Mouse (Mus musculus) urinary bladder, adult 2 months (tissue): ENCODE data around the gene Gpr137. TPM values are rescaled to one million over a fixed set of nuclear protein-coding genes. Genes with fewer than 3 reads are reported as not detected.
"Not testable (repeated sequence)": the region's sequence is repeated elsewhere in the genome, so short reads cannot be mapped to it uniquely, and the experiment has no call there.

ENCODE experiments used
- DNase-seq: peaks from one replicate; pipeline ENCODE4 v3.0.0; 2022; ENCODE audit warnings: low spot score
- polyA plus RNA-seq: library from polyadenylated mRNA; depleted of rRNA; stranded (reverse); fragments of >200 nt; gene quantifications from 2 replicates; pipeline ENCODE4 v1.2.3, GENCODE M21; 2012

Gpr137 gene
- polyA plus RNA-seq, 1 experiment = 52.2 TPM

DNA sequence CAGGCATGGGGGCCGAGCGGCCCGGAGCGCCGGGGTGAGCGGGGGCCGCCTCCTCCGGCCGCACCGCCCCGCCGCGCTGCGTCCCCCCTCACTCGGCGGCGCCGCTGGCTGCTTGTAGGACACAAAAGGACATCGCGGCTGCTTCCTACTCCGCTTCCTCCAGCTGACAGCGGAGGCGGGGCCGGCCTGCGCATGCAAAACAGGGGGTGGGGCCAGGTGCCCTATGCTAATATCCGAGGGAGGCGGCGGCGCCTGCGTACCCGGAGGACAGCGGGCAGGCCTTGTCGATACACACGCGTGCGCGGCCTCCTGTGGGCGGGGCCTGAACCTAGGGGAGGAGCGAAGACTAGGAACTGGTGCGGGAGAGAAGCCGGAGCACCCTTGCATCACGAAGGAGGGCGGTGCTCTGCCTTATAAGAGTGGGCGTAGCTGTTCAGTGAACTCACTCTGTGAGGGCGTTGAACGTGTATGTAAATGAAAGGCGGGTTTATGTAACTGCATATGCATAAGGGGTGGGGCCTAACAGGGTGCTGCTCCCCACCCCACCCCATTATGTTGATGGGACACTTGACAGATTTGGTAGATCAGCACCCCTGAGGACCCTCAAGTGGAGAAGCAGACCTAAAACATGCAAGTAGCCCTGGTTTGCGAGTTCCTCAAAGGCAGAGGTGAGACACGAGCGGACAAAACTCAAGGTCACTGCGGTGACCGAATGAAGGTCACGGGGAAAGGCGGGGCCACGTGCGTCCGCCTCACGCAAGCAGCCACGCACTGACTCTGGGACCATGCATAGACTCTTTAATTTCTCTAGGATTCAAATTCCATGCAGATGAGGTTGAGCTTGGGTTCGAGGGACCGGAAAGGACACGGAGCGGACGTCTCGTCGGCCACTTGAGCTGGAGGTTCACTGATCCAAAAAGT, 20.4 kb downstream of the Gpr137 start, which contains the start of gene Esrra:
Esrra (minus strand) TSS at position 167 of the 921 bp plus-strand sequence.
- peak; percentile 97 for DNase-seq

DNA sequence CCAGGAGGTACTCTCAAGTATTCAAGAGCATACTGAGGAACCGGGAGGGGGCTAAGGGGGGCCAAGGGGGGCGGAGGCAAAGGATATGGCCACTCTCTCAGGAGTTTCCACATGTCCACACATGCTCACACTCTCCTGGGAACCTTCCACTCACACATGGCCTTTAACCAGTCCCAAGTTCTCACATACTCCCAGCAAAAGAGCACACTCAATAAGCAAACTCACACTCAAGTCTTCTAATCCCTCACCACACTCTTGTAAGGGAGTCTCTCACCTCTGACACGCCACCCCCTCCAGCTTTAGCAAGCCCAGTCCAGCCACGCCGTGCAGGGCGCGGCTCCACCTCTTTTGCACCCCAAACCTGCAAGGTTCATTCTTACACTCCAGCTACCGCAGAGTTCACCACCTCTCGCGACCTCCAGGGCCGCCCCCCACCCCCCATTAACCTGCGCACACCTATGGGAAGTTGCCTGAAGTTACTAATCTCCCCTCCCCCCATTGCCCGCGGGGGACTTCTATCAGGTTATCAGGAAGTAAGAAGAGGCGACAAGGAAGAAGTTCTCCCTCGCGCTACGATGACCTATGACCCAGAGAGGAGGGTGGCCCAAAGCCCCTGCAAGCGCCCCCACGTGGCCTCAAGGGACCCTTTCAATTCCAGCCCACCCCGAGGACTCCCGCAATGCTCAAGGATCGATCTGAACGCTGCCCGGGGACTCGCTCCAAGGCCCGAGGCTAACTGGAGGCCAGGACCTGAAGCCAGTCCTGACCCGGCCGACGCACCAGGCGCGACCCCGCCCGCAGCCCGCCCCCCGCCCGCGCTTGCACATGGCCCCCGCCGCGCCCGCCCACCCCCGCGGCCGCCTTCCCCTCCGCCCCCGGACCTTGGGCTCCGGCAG, 21.3 kb downstream of the Gpr137 start:
- DNase-seq = peak; percentile 52

DNA sequence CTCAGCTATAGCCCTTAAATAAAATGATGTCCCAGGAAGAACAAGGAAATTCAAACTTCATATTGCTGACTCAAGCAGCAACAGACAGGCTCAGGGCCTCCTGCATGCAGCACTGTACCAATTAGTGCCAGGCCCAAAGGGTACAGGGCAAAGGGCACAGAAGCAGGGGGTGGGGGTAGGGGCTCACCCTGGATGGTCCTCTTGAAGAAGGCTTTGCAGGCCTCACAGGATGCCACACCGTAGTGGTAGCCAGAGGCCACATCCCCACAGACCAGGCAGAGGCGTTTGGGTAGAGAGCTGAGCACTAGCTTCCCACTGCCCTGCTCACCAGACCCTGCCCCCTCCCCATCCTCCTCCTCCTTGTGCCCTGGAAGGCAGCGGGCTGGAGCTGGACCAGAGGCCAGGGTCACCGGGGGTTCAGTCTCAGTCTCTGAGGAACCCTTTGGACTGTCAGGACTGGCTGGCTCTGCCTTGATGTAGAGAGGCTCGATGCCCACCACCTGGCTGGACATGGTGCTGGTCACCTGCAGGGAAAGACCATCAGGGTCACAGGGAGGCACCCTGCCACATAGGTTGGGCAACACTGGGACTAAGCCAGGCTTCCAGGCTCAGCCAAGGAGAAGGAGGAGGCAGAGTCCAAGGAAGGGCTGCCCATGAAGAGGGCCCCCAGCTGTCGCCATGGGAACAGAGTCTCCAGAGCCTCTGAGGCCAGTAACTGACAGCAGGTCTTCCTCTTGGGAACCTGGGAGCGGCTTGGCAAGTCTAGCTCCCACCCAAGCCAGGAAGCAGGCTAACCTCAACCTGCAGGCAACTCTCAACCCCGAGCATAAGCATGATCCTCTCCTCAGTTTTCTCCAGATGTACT, 22.2 kb downstream of the Gpr137 start:
- peak; percentile 50 for DNase-seq

DNA sequence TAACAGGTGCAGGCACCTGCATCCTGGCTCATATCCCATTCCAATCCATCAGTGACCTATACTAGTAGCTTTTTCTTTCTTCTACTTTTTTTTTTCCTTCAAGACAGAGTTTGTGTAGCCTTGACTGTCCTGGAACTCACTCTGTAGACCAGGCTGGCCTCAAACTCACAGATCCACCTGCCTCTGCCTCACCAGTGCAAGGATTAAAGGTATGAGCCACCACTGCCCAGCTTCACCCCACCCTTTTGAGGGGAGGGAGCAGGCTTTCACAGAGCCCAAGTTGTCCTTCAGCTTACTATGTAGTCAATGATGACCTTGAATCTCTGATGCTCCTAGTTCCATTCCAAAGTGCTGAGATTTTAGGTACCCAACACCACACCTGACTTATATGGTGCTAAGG, 22.8 kb downstream of the Gpr137 start:
- DNase-seq = no peak

DNA sequence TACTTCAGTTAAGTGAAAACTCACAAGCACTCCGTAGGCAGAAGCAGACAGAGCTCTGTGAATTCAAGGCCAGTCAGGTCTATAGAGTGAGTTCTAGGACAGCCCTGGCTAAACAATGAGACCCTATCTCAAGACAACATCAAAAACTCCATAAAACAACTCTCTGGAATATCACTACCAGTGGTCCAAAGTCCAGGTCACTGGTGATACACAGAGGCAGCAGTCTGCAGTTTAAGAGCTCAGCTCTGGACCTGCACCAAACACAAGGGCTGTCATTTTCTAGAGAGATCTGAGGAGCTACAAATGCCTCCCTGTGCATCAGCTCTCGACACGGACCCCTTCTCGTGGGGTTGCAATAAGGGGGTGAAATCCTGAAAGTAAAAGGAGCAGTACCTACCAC, 24.0 kb downstream of the Gpr137 start:
- DNase-seq = no peak

DNA sequence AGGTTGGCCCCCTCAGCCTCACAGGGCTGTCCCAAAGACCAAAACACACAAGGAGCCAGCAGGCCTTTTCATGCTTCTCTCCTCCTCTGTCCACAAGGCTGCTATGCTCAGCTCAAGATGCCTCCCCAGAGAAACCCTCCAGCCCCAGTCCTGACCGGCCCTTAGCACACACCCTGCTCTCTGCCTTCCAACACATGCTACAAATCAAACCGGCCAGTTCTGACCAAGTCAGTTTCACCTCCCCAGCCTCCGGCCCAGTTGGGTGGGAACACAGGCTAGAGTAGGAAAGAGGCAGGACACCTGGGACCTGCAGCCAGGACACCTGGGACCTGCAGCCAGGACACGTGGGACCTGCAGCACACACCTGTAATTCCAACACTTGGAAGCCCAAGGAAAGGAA, 25.8 kb downstream of the Gpr137 start:
- DNase-seq = no peak

DNA sequence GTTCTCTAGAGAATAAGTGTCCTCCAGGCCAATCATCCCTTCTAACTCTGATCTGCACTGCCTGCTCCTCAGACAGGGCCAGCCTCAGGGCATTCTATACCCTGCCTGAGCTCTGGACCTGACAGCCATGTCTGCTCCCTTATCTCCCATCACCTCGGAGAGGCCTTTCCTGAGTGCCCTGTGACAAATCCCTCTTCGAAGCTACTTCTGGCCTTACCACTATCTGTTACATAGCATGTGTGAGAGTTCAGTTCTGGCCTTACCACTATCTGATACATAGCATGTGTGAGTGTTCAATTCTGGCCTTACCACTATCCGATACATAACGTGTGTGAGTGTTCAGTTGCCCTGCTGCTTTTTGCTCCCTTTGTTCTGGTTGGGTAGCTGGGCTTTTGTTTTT, 27.0 kb downstream of the Gpr137 start:
- no peak for DNase-seq

DNA sequence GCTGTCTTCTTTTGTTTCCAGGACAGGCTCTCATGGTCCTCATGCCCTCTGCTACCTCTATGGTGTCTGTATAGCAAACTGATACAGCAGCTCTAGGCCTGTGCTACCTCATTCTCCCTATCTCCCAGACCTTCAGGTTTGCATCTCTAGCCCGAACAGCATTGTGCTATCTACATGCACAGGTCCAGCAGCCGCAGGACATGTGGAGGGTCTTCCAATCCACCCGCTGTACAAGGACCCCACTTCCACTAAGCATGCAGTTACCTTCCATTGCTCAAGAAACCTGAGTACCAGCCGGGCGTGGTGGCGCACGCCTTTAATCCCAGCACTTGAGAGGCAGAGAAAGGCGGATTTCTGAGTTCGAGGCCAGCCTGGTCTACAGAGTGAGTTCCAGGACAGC, 27.7 kb downstream of the Gpr137 start:
- DNase-seq = no peak

DNA sequence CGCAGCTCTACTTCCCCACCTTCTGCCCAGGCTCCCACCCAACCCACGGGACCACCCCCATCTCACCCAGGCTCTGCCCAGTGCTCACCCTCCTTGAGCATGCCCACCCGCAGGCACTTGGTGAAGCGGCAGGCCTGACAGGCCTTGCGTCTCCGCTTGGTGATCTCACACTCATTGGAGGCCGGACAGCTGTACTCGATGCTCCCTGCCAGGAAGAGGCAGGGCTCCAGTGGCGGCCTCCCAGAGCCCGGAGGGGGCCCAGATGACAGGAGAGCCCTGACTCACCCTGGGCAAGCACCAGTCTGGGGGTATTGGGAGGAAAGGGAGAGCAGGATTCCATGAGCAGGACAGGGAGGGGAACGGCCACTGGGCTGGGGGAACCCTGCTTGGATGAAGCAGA, 28.3 kb downstream of the Gpr137 start:
- no peak for DNase-seq

DNA sequence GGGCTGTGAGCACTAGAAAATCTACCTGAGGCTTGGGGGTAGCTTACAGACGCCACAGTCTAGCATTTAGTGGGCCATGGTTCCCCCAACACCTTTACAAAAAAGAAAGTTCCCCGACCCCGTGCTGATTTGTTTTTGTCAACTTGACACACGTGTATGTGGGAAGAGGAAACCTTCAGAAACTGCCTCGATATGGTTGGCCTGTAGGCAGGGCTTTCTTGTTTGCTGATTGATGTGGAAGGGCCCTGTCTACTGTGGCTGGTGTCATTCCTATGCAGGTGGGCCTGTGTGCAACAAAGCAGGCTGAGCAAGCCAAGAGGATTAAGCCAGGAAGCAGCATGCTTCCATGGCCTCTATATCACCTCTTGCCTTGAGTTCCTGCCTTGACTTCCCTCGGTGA, 29.2 kb downstream of the Gpr137 start:
- DNase-seq = no peak

DNA sequence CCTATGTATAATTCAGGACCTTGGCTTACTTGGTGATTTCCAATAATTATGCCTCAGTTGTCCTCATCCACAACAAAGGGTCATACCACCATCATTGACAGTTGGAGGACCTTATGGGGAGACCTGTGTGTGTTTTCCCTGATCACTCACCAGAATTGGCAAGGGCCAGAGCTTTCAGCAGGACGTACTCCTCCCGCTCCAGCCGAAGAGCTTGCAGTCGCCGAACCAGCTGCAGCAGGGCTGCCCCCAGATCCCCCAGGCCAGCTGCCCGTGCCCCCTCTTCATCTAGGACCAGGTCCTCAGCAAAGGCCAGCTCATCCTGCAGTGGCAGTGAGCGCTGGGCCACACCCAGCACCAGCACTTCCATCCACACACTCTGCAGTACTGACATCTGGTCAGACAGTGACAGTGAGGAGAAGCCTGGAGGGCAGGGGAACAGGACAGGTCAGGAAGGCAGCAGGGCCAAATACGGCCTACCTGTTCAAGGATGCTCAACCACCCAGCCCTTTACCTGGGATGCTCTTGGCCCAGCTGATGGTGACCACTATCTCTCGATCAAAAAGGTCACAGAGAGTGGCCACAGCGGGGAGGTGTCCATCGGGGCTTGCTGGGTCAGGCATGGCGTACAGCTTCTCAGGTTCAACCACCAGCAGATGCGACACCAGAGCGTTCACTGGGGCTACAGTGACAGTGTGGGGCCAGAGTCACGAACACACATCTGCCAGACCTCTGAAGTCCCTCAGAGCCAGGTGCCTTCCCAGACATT, 29.9 kb downstream of the Gpr137 start:
- DNase-seq = no peak

DNA sequence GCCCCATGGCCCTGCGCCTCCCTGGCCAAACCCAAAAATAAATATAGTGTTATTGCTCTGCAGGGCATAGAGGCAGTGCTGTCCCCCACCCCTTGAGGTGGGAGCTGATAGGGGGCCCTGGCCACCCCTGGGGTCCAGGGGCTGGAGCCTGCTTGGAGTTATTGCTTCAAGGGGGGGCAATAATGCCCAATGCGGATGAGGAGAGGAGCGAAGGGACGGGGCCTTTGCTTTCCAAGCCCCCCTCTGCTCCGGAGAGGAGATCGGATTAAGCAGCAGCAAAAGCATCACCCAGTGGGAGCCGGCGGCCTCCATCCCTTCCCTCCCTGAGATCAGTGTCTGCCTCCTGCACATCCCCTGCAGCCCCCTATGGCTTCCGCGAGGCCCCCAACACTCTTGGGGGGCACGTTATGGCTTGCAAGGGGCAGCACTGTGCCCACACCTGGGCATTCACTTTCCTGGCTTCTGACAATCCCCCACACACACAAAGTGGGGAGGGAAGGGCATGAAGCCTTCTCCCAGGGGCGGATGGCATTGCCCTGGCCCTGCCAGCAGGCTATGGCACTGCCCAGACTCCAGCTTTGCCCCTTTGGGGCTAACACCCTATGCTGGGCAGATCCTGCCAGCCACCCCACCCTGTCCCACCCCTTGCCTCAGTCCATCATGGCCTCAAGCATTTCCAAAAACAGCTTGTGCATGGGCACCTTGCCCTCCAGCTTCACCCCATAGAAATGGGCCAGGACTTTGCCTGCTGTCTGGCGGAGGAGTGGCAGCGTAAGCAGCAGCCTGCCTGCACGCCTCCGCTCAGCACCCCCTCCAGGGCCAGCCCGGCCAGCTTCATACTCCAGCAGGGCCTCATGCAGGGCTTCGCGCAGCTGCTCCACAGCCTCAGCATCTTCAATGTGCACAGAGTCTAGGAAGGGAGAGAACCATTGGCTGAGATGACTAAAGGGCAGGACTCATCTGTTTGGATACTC, 30.9 kb downstream of the Gpr137 start:
- no peak for DNase-seq

DNA sequence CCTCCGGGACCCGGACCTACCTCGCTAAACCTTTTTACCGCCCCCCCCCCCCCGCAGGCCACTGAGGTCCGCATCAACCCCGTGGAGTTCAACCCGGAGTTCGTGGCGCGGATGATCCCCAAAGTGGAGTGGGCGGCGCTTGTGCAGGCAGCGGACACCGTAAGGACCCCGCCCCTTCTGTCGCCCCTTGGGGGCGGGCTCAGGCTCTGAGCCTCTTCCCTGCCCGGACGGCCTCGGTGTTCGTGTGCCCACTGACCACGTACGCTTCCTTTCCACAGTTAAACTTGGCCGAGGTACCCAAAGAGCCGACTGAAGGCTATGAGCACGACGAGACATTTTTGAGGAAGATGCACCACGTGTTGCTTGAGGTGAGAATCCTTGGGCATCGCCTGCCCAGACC, 32.0 kb downstream of the Gpr137 start:
- not testable (repeated sequence) for DNase-seq

DNA sequence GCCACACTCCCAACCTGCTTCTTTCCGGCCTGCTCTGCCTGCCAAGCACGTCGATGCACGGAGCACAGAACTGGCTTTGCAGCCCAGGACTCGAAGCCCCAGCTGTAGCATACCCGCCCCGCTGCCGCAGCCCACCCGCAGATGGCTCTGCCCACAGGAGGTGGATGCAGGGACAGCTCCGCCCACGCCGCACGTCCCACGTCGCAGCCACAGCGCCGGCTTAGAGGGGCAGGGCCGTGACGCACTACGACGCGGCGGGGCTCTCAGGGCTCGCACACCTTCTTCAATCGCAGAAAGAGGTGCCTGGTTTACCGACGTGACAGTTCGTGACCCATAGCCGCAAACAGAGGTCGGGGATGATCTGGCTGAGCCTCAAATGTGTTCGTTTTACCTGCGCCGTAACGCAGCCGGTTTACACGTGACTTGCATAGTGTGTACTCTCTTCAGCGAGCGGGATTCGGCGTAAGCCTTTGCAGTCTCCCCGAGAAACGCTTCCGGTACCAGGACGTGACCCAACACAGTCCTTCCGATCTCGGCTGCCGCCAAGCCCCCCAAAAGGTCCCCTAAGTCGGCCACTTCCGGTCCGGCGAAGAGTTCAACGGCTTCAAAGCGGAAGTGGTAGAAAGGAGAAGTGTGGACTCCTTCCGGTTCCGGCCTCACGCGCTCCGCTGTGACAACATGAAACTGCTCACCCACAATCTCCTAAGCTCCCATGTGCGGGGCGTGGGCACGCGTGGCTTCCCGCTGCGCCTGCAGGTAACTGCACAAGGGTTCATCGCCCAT, 32.6 kb downstream of the Gpr137 start, which contains the start of the genes Trmt112 and Prdx5:
Trmt112 (plus strand) TSS at position 192 of the 783 bp plus-strand sequence.
Prdx5 (minus strand) TSS at position 600 of the 783 bp plus-strand sequence.
- peak; percentile 81 for DNase-seq

DNA sequence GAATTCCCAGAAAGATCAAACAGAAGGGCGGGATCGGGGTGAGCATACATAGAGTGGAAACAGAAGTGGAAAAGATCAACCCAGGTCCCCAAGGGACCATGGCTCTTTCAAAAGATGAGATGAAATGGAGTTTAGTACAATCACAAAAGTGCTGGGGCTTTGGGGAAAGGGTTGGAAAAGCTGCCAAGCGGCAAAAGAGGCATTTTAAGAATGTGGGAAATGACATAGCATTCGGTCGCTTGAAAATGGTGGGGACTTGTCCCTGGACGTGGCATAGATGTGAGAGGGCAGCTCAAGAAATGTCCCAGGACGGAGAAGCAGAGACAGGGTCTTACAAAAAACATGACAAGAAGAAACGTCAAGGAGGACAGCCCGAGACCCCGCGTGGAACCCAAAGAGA, 33.3 kb downstream of the Gpr137 start:
- no peak for DNase-seq

DNA sequence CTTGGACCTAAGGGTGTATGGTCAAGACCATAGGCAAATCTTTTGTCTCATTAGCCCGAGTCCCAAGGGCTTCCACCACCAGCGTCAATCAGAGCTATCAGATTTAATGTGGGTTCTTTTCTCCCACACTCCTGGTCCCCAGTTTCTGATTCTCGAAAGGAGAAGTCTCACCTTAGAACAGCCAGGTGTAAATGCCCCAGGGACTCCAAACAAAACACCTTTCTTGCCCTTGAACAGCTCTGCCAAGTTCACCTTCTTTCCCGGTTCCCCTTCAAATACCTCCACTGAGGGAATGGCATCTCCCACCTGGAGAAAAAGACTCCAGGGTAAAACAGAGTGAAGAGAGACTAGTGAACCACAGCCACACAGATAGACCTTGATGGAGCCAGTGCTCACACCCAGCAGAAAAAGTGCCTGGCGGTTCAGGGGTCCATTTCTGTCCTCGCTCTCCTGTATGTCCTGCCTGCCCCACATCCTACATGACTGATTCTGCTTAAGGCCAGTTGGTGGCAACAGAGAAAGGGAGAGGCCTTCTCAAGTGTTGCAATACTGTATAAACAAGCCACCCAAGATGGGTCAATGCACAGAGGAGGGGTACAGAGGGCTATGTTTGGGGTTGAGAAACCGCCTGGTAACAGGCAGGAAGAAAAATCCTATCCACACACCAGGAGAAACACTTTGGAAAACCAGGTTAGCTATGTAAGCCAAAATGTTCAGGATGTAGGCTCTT, 34.3 kb downstream of the Gpr137 start:
- no peak for DNase-seq

DNA sequence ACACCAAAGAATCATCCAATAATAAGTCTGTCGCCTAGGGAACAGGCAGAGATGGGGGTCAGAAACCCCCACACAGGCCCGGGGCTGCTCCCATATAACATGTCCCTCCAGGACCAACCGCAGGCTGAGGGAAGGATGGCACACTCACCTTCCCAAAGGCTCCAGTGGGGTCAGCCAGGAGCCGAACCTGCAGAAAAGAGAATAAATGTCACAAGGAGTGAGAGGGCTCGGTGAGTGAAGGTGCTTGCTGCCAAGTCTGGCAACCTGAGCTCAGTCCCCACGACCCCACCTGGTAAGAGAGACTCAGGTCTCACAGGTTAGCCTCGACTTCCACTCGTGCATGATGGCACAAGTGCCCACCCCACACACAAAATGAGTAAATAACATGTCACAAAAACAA, 35.2 kb downstream of the Gpr137 start:
- no peak for DNase-seq

DNA sequence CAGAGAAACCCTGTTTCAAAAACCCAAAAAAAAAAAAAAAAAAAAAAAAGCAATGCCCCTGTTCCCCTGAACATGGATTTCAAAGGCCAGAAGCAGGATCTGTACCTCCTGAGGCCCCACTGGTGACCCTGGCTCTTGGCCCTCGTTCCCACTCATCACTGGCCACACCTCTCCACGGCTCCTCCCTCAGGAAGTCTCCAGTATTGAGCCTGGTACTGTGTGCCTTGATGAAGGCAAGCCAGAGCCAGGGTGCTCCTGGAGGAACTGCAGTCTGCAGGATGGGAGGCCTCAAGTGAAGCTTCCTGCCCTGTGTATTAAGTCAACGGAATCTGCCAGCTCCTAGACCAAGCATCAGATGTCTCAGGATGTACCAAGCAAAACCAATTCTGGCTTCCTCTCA, 36.1 kb downstream of the Gpr137 start:
- peak; percentile 17 for DNase-seq
